Mouse (Mus musculus) lung, embryonic 15.5 days (tissue): ENCODE data around the gene Ptprf. TPM values are rescaled to one million over a fixed set of nuclear protein-coding genes. Genes with fewer than 3 reads are reported as not detected.
A peak's percentile ranks its signal among the peaks of the same experiment; 100 is the strongest.

ENCODE experiments used
- ATAC-seq: fragments of 200-750 bp; cut with Nextera tagmentation; 2 replicates; pipeline ENCODE4 v1.8.0; 2017; ENCODE audit warnings: moderate number of reproducible peaks, borderline replicate concordance; ENCODE audit not compliant: low FRiP score, low TSS enrichment; ENCODE audit errors: extremely low read depth
- H3K27ac ChIP-seq: fragments of 300-500 bp; sonication (generic); 2 replicates; pipeline ENCODE4 v1.5.1; 2015; ENCODE audit warnings: moderate library complexity, mild to moderate bottlenecking, inconsistent platforms
- H3K27me3 ChIP-seq: fragments of 300-500 bp; sonication (generic); 2 replicates; pipeline ENCODE4 v1.6.1; 2015; ENCODE audit warnings: inconsistent platforms
- H3K36me3 ChIP-seq: fragments of 300-500 bp; sonication (generic); 2 replicates; pipeline ENCODE4 v1.6.1; 2015; ENCODE audit warnings: inconsistent platforms
- H3K4me1 ChIP-seq: fragments of 300-500 bp; sonication (generic); 2 replicates; pipeline ENCODE4 v1.6.1; 2015; ENCODE audit warnings: inconsistent platforms
- H3K4me2 ChIP-seq: fragments of 300-500 bp; sonication (generic); 2 replicates; pipeline ENCODE4 v1.6.1; 2015; ENCODE audit warnings: inconsistent platforms, mild to moderate bottlenecking, moderate library complexity
- H3K4me3 ChIP-seq: fragments of 300-500 bp; sonication (generic); 2 replicates; pipeline ENCODE4 v1.5.1; 2015; ENCODE audit warnings: mild to moderate bottlenecking, inconsistent platforms
- H3K9ac ChIP-seq: fragments of 300-500 bp; sonication (generic); 2 replicates; pipeline ENCODE4 v1.6.1; 2015; ENCODE audit warnings: inconsistent platforms
- H3K9me3 ChIP-seq: fragments of 300-500 bp; sonication (generic); 2 replicates; pipeline ENCODE4 v1.6.1; 2016; ENCODE audit warnings: inconsistent platforms
- WGBS: fragments of 180-500 bp; shearing (Covaris S2); methylation state at CpG from one replicate; pipeline ENCODE4 v1.1.7; 2015; 5-methylcytosine and 5-hydroxymethylcytosine counted together
- microRNA-seq: library from miRNA; unstranded; fragments of <30 nt; microRNA quantifications from one replicate; pipeline ENCODE4, GENCODE M21; 2016
- polyA plus RNA-seq: library from polyadenylated mRNA; unstranded; fragments of >200 nt; fragmentation: Nextera tagmentation; extraction: Ambion mirVana; gene quantifications from 2 replicates; pipeline ENCODE4 v1.2.1, GENCODE M21; 2015

Gene Ptprf
- polyA plus RNA-seq, 1 experiment from 2014 or later, result 82.9 TPM

- peak overlapping the region; percentile 69 for H3K4me3 ChIP-seq
- WGBS, result 10% methylated on average over 17 of the region's 17 CpGs
- no peak for ATAC-seq
- H3K36me3 ChIP-seq, result peaks cover 20% of the 10 kb centered on the region
- H3K9me3 ChIP-seq, result no peaks in the 10 kb centered on the region
- peaks cover 12% of the 10 kb centered on the region for H3K4me1 ChIP-seq
- H3K4me2 ChIP-seq, result peak overlapping the region; percentile 72
- H3K9ac ChIP-seq, result peak overlapping the region; percentile 39
- no peaks in the 10 kb centered on the region for H3K27me3 ChIP-seq
- H3K27ac ChIP-seq, result peak overlapping the region; percentile 95
Observed at GRCm38 (mm10) chr4:118180301-118181080, 110.7 kb downstream of the Ptprf start.

- under 1% methylated on average over 38 of the region's 38 CpGs for WGBS
- Histone ChIP-seq H3K27me3 (no peaks in the 10 kb centered on the region), H3K36me3 (peaks cover 28% of the 10 kb centered on the region), H3K9me3 (no peaks in the 10 kb centered on the region), H3K27ac (peak within 1 kb of the TSS; percentile 95), H3K4me2 (peak within 1 kb of the TSS; percentile 72), H3K4me1 (peaks cover 12% of the 10 kb centered on the region), H3K4me3 (peak within 1 kb of the TSS; percentile 69), H3K9ac (peak within 1 kb of the TSS; percentile 69)
- peak; percentile 99 for ATAC-seq
Observed at GRCm38 (mm10) chr4:118179467-118180300, 111.5 kb downstream of the Ptprf start, which contains the start of gene Kdm4a. Gene Kdm4a (minus strand): TSS chr4:118180043.

- peak overlapping the region; percentile 69 for H3K4me3 ChIP-seq
- under 1% methylated on average over 12 of the region's 12 CpGs for WGBS
- H3K27me3 ChIP-seq, result no peaks in the 10 kb centered on the region
- peaks cover 12% of the 10 kb centered on the region for H3K4me1 ChIP-seq
- H3K9ac ChIP-seq, result peak overlapping the region; percentile 69
- no peak for ATAC-seq
- peak overlapping the region; percentile 66 for H3K4me2 ChIP-seq
- peaks cover 35% of the 10 kb centered on the region for H3K36me3 ChIP-seq
- no peaks in the 10 kb centered on the region for H3K9me3 ChIP-seq
- peak overlapping the region; percentile 95 for H3K27ac ChIP-seq
Observed at GRCm38 (mm10) chr4:118178952-118179466, 112.2 kb downstream of the Ptprf start.

GRCm38 (mm10) chr4:118172461-118172860 is 118.7 kb downstream of the Ptprf start:
- Histone ChIP-seq H3K4me3 (no peak overlapping the region), H3K4me2 (no peak overlapping the region), H3K27me3 (no peaks in the 10 kb centered on the region), H3K36me3 (peaks cover 98% of the 10 kb centered on the region), H3K27ac (no peak overlapping the region), H3K9ac (no peak overlapping the region), H3K9me3 (no peaks in the 10 kb centered on the region), H3K4me1 (no peaks in the 10 kb centered on the region)
- ATAC-seq, result no peak
- 93% methylated on average over 12 of the region's 12 CpGs for WGBS

GRCm38 (mm10) chr4:118171006-118171405 is 120.2 kb downstream of the Ptprf start:
- Histone ChIP-seq H3K4me1 (no peaks in the 10 kb centered on the region), H3K9me3 (no peaks in the 10 kb centered on the region), H3K4me3 (no peak overlapping the region), H3K36me3 (peaks cover 98% of the 10 kb centered on the region), H3K27me3 (no peaks in the 10 kb centered on the region), H3K27ac (no peak overlapping the region), H3K4me2 (no peak overlapping the region), H3K9ac (no peak overlapping the region)
- no peak for ATAC-seq
- WGBS, result 88% methylated on average over 9 of the region's 9 CpGs

- Histone ChIP-seq H3K4me1 (no peaks in the 10 kb centered on the region), H3K9me3 (no peaks in the 10 kb centered on the region), H3K27ac (no peak overlapping the region), H3K27me3 (no peaks in the 10 kb centered on the region), H3K4me3 (no peak overlapping the region), H3K4me2 (no peak overlapping the region), H3K36me3 (peaks cover 93% of the 10 kb centered on the region), H3K9ac (no peak overlapping the region)
- ATAC-seq, result no peak
- 95% methylated on average over 12 of the region's 12 CpGs for WGBS
Observed at GRCm38 (mm10) chr4:118162123-118162522, 129.1 kb downstream of the Ptprf start.

Small RNA genes within 50 kb of the gene (microRNA-seq; reads per million reads assigned to microRNA genes)
- 0.74 reads per million for gene Mir7226

Other genes starting within 250 kb of the Ptprf start
- 8.1 and 9.1 TPM in 2 replicates for gene St3gal3, start 156.5 kb downstream of the Ptprf start, polyA plus RNA-seq
- 39.3 and 40.0 TPM in 2 replicates for gene Kdm4a, start 111.4 kb downstream of the Ptprf start, polyA plus RNA-seq
- gene Szt2, start 117.9 kb upstream of the Ptprf start, polyA plus RNA-seq, result 6.6 and 7.0 TPM in 2 replicates
- gene Med8, start 117.9 kb upstream of the Ptprf start, polyA plus RNA-seq, result 86.0 and 90.9 TPM in 2 replicates
- 95.3 and 107 TPM in 2 replicates for gene Elovl1, start 136.7 kb upstream of the Ptprf start, polyA plus RNA-seq
- 311 and 313 TPM in 2 replicates for gene Cdc20, start 145.9 kb upstream of the Ptprf start, polyA plus RNA-seq
- 0.40 and 0.74 TPM in 2 replicates for gene Mpl, start 166.1 kb upstream of the Ptprf start, polyA plus RNA-seq
- 85.6 and 86.1 TPM in 2 replicates for gene Tie1, start 198.7 kb upstream of the Ptprf start, polyA plus RNA-seq
- 12.9 and 13.1 TPM in 2 replicates for gene 2610528J11Rik, start 235.6 kb upstream of the Ptprf start, polyA plus RNA-seq